ENCODE assay signal across 16 mouse cellular contexts in the genomic region with DNA sequence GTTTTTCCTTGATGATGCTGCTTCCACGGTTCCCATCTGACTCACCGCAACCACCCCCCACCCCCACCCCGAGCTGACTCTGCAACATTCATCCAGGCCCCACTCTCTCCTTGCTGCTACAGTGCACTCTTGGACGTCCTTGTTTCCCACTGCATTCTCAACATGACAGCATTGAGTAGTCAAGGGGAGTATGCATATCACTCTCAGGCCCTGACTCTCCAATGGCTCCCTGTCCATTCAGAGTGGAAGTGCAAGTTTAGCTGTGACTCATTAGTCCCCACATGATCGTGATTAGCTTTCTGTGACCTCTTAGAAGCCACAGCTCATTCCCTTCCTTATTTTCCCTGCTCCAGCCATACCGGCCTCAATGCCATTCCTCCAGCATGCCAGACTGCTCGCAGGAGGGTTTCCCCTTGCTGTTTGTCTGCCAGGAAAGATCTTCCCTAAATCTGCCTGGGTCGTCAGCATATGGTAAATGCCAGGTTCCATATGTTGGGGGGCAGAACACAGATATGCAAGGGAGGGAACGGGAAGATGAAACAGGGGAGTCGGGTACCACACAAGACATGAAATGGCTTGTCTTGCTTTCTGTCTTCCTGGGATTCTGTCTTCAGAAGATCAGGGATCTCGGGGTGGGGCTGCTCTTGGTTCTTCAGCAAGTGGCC. TPM values are rescaled to one million over a fixed set of nuclear protein-coding genes. Genes with fewer than 3 reads are reported as not detected.
A peak's percentile ranks its signal among the peaks of the same experiment; 100 is the strongest.
DNase-seq lines count a peak whose midpoint lies in the region; ATAC-seq and TF ChIP-seq lines count a peak whose summit lies in the region.
"Had no signal": no experiment of that assay in that cellular context is flagged by ENCODE, and none has a peak within 500 bp of the region (broad histone marks: within the 10 kb centered on the region; RNA-seq: fewer than 3 reads in every experiment).

No protein-coding gene starts in this region.

- no peak for DNase-seq in embryonic facial prominence, embryonic 10.5 days (ENCODE audit: low spot score)
- peak; percentile 75 for DNase-seq in 3T3-L1 (ENCODE audit: low read depth, low spot score)
- no peak for DNase-seq in forebrain, postnatal 0 days
- DNase-seq in heart, adult 18-20 months, result no peak
- DNase-seq in yolk sac, embryonic 10.5 days (ENCODE audit: low spot score), result no peak
- no peak for DNase-seq in kidney, adult 11 months
- DNase-seq: gastrocnemius, postnatal 25 days; heart, postnatal 36 days; kidney, adult 8-10 months; lung, postnatal 14 days; thymus, adult 2 months had no signal

- peaks cover 91% of the 10 kb centered on the region for H3K27me3 ChIP-seq in embryonic facial prominence, embryonic 13.5 days
- peaks cover 96% of the 10 kb centered on the region for H3K27me3 ChIP-seq in embryonic facial prominence, embryonic 10.5 days (replicated peaks; ENCODE audit: low read depth, poor library complexity, severe bottlenecking)
- H3K27me3 ChIP-seq in forebrain, postnatal 0 days (ENCODE audit: insufficient read depth, low read length), result peaks cover 8% of the 10 kb centered on the region; the same call in 1 of the 2 replicates
- H3K27me3 ChIP-seq in myocyte (ENCODE audit: control insufficient read depth, insufficient read depth, insufficient read length), result no peaks in the 10 kb centered on the region
- H3K27me3 ChIP-seq: CH12.LX had no signal

- 45% methylated on average over 11 of the region's 11 CpGs for WGBS in embryonic facial prominence, embryonic 13.5 days
- 65% methylated on average over 11 of the region's 11 CpGs for WGBS in embryonic facial prominence, embryonic 10.5 days
- WGBS in forebrain, postnatal 0 days, result 58% methylated on average over 11 of the region's 11 CpGs

- peaks cover 23% of the 10 kb centered on the region for H3K4me1 ChIP-seq in embryonic facial prominence, embryonic 13.5 days
- H3K4me1 ChIP-seq in embryonic facial prominence, embryonic 10.5 days, result peaks cover 13% of the 10 kb centered on the region
- peaks cover 14% of the 10 kb centered on the region for H3K4me1 ChIP-seq in forebrain, postnatal 0 days (ENCODE audit: insufficient read depth)
- H3K4me1 ChIP-seq: liver, embryonic 15.5 days had no signal

- no peak overlapping the region for H3K9ac ChIP-seq in embryonic facial prominence, embryonic 13.5 days
- H3K9ac ChIP-seq in forebrain, postnatal 0 days, result peak overlapping the region; percentile 55; the same call in 1 of the 2 replicates
- H3K9ac ChIP-seq: liver, embryonic 15.5 days had no signal

- H3ac ChIP-seq in myocyte (ENCODE audit: control insufficient read depth, insufficient read length), result no peak overlapping the region

- H3K79me2 ChIP-seq in myocyte (ENCODE audit: control insufficient read depth, insufficient read depth), result no peaks in the 10 kb centered on the region

- TF ChIP-seq CTCF in forebrain, postnatal 0 days (IDR thresholded peaks at IDR 0.05; ENCODE audit: low read depth), result no peak

- no peaks in the 10 kb centered on the region for H3K9me3 ChIP-seq in embryonic facial prominence, embryonic 13.5 days
- H3K9me3 ChIP-seq in embryonic facial prominence, embryonic 10.5 days, result no peaks in the 10 kb centered on the region
- H3K9me3 ChIP-seq in forebrain, postnatal 0 days (ENCODE audit: low read length), result no peaks in the 10 kb centered on the region
- H3K9me3 ChIP-seq: heart, embryonic 12.5 days; liver, embryonic 15.5 days had no signal

- TF ChIP-seq POLR2A in myocyte (IDR thresholded peaks at IDR 0.05; ENCODE audit: insufficient read length, low read depth), result no peak

- H3K4me3 ChIP-seq in embryonic facial prominence, embryonic 13.5 days, result no peak overlapping the region
- no peak overlapping the region for H3K4me3 ChIP-seq in embryonic facial prominence, embryonic 10.5 days
- H3K4me3 ChIP-seq in forebrain, postnatal 0 days (ENCODE audit: low read depth, low read length), result no peak overlapping the region
- no peak overlapping the region for H3K4me3 ChIP-seq in myocyte

- 0 out of 2 replicates have a peak overlapping the region, but pooled peaks have one; percentile 86 for H3K4me2 ChIP-seq in embryonic facial prominence, embryonic 13.5 days
- H3K4me2 ChIP-seq in forebrain, postnatal 0 days (ENCODE audit: low read depth), result no peak overlapping the region
- H3K4me2 ChIP-seq in myocyte (ENCODE audit: low read depth), result peak overlapping the region; percentile 83

- no peaks in the 10 kb centered on the region for H3K36me3 ChIP-seq in embryonic facial prominence, embryonic 13.5 days
- no peaks in the 10 kb centered on the region for H3K36me3 ChIP-seq in embryonic facial prominence, embryonic 10.5 days (replicated peaks)
- H3K36me3 ChIP-seq in forebrain, postnatal 0 days (ENCODE audit: insufficient read depth), result no peaks in the 10 kb centered on the region
- H3K36me3 ChIP-seq in myocyte (ENCODE audit: control insufficient read depth, insufficient read depth), result no peaks in the 10 kb centered on the region
- H3K36me3 ChIP-seq: heart, embryonic 12.5 days; liver, embryonic 15.5 days had no signal

- H3K27ac ChIP-seq in embryonic facial prominence, embryonic 13.5 days, result no peak overlapping the region
- no peak overlapping the region for H3K27ac ChIP-seq in embryonic facial prominence, embryonic 10.5 days (replicated peaks)
- H3K27ac ChIP-seq in forebrain, postnatal 0 days (ENCODE audit: low read depth, low read length), result no peak overlapping the region
- H3K27ac ChIP-seq: liver, embryonic 15.5 days had no signal

- no peak for ATAC-seq in embryonic facial prominence, embryonic 13.5 days (ENCODE audit: insufficient number of reproducible peaks, insufficient read depth, low FRiP score, low TSS enrichment, low read depth)
- no peak for ATAC-seq in forebrain, postnatal 0 days

TF ChIP-seq in myocyte, 11 proteins besides CTCF, POLR2A, EP300 and RAD21:
- TF ChIP-seq SRF (IDR thresholded peaks at IDR 0.05; ENCODE audit: control insufficient read depth, insufficient read length, low read depth) (no peak), USF1 (IDR thresholded peaks at IDR 0.05; ENCODE audit: low read depth) (no peak), MYOG (IDR thresholded peaks at IDR 0.05; ENCODE audit: control insufficient read depth in 1 of 3, insufficient read depth in 1 of 3, insufficient read length in 2 of 3, low read depth in 2 of 3) (no peak), MAX (IDR thresholded peaks at IDR 0.05; ENCODE audit: low read depth) (no peak), POLR2AphosphoS2 (IDR thresholded peaks at IDR 0.05; ENCODE audit: insufficient read length, low read depth) (no peak)

RNA-seq across cellular contexts. Expression of gene Smug1, which starts 21.1 kb away (rescaled TPM):
- 16.1 and 16.4 TPM in 2 replicates for polyA plus RNA-seq in embryonic facial prominence, embryonic 13.5 days (2015; fragmentation: Nextera tagmentation; extraction: Ambion mirVana)
- 15.7 and 19.6 TPM in 2 replicates for polyA plus RNA-seq in embryonic facial prominence, embryonic 10.5 days (2016; fragmentation: Nextera tagmentation; extraction: Ambion mirVana)
- 34.0 and 34.4 TPM in 2 replicates for total RNA-seq in forebrain, postnatal 0 days (2014; rRNA removed)
- 14.6 and 18.5 TPM in 2 replicates for polyA plus RNA-seq in forebrain, postnatal 0 days (2015; fragmentation: Nextera tagmentation; extraction: Ambion mirVana)
- polyA plus RNA-seq in myocyte (2012; fragmentation: generic; extraction: Trizol), result 18.6 TPM
- total RNA-seq in heart, adult 18-20 months (2021), result 10 to 100 TPM; 10.9 to 12.9 TPM
